Mouse (Mus musculus) NIH3T3 (cell line): ENCODE data around the gene Klhl36.
A peak's percentile ranks its signal among the peaks of the same experiment; 100 is the strongest.

Source experiments
- DNase-seq: peaks from one replicate; pipeline ENCODE4 v3.0.0-alpha.2; 2012; ENCODE audit warnings: low read depth

Klhl36 gene

DNA sequence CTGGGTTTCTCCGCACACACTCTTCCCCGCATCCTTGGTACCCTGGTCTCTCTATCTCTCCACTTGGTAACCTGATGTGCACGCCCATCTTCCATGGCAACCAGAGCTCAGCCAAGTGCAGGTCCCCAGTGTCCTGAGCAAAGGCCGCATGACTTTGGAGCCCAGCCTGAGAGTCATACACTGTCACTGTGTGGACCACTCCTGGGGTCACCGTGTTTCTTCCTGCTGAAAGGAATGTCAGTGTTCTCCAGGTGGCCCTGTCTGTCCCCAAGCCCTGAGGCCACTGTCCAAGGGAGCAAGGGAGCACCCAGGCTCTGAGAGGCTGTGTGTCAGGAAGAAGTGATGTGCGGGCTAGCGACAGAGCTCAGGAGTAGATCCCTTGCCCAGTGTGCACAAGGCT is 21.2 kb downstream of the Klhl36 start:
- DNase-seq = no peak

DNA sequence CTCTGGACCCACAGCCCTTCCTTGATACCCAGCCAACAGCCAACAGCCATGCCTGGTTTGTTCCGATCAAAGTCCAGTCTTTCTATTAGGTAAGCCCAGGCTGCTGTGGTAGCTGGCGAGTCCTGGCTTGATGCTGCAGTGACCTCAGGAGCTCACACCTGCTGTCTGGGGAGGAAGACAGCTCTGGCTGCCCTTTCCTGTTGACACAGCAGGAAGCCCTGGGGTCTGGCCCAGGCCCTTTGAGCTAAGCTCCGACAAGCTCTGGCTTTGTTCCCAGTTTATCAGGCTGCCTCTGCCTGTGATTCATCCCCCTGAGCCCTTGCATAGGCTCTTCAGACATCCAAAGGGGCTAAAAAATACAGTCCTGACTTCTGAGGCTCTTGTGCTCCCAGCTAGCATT is 23.5 kb downstream of the Klhl36 start:
- peak; percentile 87 for DNase-seq

DNA sequence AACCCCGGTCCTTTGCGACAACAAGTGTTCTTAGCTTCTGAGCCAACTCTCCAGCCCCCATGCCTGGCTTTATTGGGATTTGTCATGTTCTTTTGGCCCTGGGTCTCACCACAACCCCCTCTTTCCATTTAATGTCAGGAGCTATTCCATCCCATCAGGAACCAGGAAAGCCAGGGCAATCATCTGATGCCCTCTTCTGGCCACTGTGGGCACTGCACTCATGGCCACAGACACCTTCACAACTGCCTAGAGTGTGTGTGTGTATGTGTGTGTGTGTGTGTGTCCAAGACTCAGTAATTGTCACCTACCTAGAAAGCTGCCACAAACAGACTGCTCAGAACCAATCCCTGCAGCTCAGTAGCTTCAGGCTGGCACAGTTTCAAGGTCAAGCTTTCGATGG is 25.1 kb downstream of the Klhl36 start:
- peak; percentile 59 for DNase-seq

DNA sequence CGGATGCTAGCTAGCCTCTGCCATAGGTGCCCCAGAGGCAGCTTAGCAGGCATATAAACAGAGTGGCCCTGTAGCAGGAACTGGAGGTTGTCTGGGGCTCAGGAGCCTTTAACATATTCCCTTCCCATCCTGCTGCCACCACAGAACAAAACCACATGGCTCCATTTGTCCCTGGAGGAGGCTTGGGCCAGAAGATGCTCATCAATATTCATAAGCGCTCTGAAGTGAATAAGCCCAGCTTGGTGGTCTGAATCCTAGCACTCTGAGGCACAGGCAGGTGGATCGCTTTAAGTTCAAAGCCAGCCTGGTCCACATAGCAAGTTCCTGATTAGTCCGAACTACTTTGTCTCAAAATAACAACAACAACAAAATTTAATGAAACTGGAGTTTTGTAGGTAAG is 25.9 kb downstream of the Klhl36 start:
- DNase-seq = no peak

DNA sequence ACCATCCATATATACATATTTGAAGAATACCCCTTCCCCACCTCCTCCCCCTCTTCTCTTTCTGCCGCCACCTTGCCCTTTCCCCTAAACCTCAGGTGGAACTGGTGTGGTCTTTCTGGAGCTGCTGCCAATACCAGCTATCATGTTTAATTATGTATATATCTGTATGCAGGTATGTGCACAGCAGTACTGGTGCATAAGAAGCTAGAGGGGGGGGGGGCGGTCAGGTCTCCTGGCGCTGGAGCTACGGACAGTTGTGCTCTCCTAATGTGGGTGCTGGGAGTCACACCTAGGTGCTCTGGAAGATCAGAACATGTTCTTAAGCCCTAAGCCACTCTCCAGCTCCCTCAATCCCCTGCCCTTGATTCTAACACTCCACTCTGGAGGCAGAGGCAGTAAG is 35.0 kb downstream of the Klhl36 start:
- no peak for DNase-seq

DNA sequence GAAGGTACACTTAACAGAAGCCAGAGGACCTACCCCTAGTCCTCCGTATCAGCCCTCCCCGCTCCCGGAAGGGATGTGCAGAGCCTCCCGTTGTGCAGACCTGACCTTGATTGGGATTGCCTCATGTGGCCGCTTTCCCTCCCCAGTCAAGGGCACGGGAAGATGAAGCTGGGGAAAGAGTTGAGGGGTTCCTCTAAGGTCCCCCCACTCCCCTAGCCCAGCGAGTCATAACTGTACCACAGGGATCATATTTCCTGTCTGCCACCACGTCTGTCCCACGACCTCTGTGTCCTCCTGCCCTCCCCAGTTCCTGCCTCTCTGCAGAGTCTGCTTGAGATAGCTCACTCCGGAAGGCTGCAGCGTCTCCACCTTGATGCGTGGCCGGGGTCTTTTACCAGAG is 35.9 kb downstream of the Klhl36 start:
- DNase-seq = no peak

DNA sequence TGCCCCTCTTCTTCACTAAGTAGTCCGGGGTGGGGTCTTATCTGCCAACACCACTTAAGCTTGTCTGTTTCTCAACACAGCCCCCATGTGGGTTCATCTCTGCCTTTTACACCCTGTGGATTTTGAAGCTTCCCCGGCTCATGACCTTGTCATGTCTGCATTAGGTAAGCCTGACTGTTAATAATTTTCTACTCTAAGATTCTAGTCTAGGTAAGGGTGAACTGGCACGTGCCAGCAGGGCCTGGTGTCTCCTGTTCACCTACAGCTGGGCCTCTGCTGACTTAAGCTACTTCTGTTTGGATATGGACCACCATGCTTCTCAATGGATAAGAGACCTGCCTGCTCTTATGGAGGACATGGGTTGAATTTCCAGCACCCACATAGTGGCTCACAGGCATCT is 39.3 kb downstream of the Klhl36 start:
- DNase-seq = no peak

DNA sequence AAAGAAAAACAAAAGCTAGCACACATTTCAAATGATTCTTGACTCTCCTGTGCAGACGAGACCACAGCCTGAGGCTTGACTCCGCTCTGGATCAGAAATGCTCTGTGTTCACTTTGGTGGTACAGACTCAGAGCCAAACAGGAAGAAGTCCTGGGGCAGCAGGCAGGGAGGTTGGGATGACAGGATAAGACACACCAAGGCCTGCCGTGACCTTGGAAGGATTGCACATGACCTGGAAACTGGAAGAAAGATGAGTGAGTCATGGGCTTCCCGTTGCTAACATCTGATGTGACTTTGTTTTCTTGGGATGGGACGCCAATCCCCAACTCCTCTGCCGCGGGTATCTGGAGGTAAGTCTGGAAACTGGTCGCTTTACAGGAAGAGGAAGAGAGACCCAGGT is 39.9 kb downstream of the Klhl36 start:
- no peak for DNase-seq

DNA sequence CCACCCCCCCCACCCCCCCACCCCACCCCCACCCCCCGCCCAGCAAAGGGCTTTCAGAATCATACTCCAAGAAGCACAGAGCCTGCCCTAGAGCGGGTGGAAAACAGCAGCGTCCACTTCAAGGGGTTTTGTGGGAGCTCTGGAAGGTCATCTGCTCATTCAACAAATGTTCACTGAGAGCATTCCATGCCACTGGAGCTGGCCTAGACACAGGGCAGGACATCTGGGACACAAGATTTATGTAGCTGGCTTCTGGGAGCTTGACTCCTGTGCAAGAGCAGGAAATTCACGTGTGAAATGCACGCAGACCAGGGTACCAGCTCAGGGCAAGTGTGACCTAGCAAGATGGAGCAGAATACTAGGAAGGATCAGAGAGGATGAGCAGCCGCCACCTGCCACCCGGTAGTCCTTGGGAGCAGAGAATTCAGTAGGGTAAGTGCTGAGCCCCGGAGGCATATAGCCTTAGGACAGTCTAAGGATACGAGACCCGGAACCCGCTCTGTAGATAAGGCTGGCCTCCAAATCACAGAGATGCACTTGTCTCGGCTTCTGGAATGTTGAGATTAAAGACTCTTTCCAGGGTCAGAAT is 42.4 kb downstream of the Klhl36 start:
- DNase-seq = no peak

DNA sequence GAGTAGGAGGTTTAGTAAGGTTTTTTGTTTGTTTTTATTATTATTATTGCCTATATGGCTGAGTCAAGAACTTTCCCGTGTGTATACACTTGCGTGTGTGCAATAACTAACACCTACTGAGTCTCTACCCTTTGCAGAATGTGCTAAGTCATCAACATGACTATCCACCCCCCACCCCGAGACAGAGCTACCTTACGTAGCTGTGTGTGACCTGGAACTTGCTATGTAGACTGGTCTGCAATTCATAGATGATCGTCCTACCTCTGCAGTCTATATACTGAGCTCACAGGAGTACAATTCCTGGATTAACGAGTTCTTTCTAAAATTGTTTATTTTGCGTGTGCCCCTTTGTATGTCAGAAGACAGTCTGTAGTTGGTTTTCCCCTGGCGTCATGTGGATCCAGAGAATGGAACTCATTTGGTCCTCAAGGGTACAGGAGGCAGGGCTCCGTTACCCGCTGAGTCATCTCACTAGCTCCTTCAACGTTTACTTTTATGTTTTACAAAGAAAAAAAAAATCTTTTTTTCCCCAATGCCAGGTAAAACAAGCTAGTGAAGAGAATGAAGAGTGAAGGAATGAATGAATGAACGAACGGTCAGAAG is 48.0 kb downstream of the Klhl36 start, which contains the start of gene Usp10:
TSS of gene Usp10 (plus strand) at position 417 of the 603 bp plus-strand sequence.
- no peak for DNase-seq

DNA sequence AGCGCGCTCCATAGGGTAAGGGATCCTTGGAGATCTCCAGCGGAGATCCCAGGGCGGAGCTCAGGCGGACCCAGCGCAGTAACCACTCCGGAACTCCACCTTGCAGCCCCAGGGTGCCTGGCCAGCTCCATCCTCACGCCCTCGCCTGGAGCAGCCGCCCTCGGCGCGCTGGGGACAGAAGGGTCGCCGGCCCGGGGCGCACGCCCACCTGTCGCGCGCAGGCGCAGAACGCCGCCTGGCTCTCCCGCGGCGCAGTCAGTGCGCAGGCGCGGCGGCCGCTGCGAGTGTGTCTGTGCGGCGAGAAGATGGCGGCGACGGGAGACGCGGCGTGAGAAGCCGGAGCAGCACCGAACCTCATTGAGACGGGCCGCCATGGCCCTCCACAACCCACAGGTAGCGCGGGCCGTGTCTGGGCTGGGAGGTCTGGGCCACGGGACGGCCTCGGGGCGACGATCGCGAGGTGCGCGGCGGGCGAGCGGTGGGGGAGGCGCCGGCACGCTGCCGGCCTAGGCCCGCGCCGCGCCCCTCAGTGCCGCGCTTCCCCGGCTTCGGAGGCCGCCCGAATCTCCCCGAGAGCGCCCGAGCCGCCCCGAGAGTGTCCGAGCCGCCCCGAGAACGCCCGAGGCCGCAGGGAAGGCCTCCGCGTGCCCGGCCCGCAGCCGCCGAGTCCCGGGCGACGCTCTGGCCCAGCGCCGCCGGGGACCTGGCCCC is 48.6 kb downstream of the Klhl36 start, which contains the start of gene Gm20388:
TSS of gene Gm20388 (plus strand) at position 295 of the 711 bp plus-strand sequence.
- DNase-seq = peak; percentile 93

DNA sequence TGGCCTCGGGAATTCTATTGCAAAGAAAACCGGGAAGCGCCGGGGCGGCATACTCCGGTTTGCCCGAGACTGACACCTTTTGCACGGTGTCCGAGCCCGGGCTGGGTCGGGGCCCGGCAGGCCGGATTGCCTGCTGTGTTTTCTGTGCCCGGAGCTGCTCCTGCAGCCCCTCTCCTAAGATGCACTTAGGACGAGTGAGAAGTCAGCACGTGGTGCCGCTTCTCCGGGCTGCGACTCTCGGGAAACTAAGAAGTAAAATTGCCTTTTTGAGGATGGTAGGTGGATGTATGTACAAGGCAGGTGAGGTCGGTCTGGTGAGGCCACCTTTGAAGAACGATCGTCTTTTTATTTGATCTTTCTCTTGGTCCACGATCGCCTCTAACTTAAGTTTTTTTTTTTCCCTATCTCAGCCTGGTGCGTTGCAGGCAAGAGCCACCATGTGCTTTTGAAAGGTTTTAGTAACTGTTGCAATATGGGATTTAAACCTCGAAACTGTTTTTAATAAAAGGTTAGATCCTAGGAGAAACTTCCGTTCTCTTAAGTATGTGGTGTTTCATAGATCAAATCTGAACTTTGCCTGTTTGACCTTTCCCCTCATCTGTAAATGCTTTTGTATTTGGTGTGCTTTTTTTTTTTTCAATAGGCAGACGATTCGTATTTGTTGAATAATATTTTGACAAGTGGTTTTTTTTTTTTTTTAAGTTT is 49.3 kb downstream of the Klhl36 start:
- DNase-seq = no peak

DNA sequence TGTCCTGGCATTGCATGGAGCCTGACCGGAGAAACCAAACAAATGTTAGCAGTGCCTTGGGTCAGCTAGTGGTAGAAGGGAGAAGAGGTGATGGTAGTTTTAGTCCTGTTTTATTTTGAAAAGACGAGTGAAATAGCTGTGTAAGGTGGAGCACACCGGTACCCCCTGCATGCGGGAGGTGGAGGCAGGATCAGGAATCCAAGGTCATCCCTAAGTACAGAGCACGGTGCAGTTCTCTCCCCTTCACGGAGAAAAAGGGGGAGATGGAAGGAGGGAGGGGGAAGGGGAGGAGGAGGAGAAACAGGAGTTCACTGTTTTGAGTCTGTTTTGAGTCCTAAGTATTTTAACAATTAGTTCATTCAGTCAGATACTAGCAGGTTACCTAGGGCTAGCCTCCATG is 50.6 kb downstream of the Klhl36 start:
- no peak for DNase-seq

DNA sequence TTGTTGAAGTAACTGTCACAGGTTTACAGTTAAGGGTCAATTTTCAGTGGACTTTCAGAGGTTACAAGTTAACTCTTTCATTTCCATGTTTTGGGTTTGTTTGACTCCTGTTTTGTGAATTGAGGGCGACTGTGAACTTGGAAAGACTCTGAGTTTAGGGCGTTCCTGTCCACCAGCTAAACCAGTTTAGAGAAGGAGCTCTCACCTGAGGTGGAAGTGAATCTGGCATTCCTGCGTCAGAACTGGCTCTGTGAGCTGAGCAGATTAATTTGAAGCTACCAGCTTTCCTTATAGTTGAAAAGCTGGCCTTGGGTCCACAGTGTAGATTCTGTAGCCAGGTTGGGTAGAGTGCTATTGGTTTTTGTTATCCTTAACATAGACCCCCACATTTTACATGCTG is 51.1 kb downstream of the Klhl36 start:
- no peak for DNase-seq

DNA sequence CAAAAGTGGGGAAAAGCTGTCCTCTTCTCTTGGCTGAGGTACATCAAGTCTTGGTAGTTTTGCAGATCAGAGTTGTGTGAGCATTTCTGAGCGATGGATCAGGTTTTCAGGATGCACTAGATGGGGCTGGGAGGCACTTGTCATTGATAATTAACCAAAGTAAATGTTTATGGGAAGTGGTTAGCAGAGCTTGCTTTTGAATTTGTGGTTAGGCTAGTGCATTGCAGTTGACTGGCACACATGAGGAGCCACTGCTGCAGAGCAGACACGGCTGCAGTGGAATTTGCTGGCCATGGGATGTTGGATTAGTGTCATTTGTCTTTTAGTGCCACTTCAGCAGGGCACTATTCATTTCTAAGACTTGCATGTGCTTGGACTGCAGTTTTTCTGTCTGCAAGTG is 52.1 kb downstream of the Klhl36 start:
- no peak for DNase-seq

DNA sequence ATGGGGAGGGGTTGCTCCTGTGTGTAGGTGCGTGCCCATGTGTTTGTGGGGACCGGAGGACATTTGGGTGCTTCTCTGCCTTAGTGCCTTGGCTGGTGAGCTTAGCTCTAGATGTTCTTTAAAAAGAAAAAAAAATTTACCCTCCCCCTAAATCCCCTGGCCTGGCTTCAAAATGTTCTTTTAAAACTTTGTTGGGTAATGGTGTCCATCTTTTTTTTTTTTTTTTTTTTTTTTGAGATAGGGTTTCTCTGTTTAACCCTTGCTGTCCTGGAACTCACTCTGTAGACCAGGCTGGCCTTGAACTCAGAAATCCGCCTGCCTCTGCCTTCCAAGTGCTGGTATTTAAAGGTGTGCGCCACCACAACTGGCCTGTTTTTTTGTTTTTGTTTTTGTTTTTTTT is 53.2 kb downstream of the Klhl36 start:
- no peak for DNase-seq

DNA sequence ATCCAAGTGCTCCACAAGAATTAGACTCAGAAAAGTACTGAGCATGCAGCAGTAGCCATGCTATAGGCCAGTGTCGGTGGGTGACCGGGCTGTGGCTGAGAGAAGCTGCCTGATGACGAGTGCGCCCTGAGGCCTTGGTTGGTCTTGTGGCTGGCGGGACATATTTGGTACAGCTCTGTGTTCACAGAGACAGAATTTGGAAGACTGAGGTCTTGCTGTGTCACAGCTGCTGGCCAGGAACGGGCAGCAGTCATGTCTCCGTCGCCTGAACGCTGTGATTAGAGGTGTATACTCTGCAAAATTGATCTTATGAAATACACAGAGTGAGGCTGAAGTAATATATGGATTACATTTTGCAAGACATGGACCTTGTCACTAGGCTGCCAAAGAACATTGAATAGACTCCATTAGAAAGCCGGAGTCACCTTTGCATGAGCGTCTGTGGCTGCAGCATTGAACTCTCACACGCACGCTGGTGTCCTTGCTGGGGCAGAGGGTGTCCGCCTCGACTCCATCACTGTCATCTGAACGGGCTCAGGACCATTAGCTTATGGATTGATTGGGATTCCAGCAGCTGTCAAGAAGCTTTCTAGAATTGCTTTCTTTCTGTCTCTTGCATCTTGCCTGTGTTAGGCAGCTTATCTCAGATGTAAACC is 54.3 kb downstream of the Klhl36 start:
- DNase-seq = no peak

DNA sequence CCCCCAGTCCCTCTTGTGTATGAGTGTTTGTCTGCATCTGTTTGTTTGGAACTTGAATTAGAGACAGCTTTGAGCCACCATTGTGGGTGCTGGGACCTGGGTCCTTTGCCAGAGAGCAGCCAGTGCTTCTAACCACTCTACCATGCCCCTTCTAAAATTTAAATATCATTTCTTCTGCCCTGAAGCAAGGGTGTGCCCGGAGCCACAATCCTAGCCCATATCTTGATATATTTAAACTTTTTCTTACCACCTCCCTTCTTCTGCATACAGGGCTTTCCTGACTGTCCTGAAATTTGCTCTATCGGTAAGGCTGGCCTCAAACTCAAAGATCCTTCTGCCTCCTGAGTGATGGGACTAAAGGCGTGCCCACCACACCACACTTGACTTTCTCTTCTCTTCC is 55.3 kb downstream of the Klhl36 start:
- DNase-seq = no peak

DNA sequence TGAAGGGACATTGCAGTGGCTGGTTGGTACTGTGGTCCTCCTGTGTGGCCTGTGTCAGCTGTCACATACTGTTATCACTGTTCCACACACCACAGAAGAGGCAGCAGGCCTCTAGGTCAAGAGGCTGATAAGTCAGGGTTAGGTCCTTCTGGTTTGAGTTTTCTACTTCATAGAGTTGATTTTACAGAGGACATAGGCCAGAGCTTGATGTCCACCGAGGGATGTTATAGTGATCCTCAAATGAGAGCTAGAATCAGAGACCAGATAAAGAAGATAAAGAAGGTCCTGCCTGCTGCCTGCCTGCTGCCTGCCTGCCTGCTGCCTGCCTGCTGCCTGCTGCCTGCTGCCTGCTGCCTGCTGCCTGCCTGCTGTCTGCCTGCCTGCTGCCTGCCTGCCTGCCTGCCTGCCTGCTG is 56.1 kb downstream of the Klhl36 start:
- no peak for DNase-seq

DNA sequence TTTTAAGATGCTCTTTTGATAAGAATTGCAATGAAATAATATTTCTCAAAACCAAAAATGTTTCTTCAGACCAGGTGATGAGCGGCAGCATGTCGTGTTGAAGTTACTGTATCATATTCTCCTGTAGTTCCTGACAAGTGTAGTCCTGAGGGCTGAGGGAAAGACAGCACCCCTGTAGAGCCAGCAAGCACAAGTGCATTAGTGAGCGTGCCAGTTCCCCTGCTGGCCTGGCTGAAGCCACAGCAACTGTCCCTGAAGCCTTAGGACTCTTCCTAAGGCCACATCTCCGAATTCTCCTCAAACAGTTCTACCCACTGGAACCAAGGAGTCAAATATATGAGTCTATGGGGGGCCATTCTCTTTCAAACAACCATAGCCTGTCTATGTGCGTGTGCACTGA is 61.2 kb downstream of the Klhl36 start:
- no peak for DNase-seq

DNA sequence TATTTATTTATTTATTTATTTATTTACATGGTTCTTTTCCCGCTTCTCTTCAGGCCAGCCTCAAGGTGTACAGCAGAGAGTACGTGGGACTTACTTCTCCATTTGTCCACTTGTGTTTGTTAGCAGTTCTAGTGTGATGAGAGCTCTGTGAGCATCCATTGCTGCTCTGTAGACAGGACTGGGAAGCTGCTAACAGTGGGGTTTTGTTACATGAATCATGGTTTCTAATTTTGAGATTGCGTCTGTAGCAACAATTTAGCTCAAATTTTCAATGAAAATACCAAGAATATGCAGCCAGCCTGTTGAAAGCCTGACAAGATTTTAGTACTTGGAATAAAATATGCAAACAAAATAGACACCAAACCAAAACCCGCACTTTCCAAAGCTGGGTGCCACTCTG is 63.4 kb downstream of the Klhl36 start:
- DNase-seq = no peak

DNA sequence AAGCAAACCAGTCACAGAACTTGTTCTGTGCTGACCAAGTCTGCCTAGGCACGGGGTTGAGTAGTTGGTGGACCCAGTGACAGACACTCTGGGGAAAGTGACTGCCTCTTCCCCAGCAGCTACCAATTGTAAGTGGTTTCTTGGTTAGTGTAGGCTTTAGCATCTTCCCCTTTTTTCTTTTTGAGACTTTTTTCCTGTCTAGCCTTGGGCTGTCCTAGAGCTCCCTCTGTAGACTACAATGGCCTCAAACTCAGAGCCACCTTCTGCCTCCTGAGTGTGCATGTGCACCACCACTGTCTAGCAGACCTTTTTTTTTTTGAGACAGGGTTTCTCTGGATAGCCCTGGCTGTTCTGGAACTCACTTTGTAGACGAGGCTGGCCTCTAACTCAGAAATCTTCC is 64.4 kb downstream of the Klhl36 start:
- peak; percentile 42 for DNase-seq
